ENCODE assay signal across 26 mouse cellular contexts in genomic region chr1:182699392-182700347, GRCm38 (mm10). TPM values are rescaled to one million over a fixed set of nuclear protein-coding genes. Genes with fewer than 3 reads are reported as not detected.
DNase-seq lines count a peak whose midpoint lies in the region; ATAC-seq and TF ChIP-seq lines count a peak whose summit lies in the region.
"Had no signal": no experiment of that assay in that cellular context is flagged by ENCODE, and none has a peak within 500 bp of the region (broad histone marks: within the 10 kb centered on the region; RNA-seq: fewer than 3 reads in every experiment).

No protein-coding gene starts in this region.

- peaks cover 9% of the 10 kb centered on the region; the same call in 1 of the 2 replicates for H3K4me1 ChIP-seq in heart, embryonic 12.5 days (replicated peaks)
- no peaks in the 10 kb centered on the region; the same call in 1 of the 2 replicates for H3K4me1 ChIP-seq in heart, embryonic 11.5 days (ENCODE audit: control insufficient read depth, insufficient read depth, low read length)
- peaks cover 5% of the 10 kb centered on the region for H3K4me1 ChIP-seq in hindbrain, embryonic 12.5 days
- peaks cover 7% of the 10 kb centered on the region; the same call in 1 of the 2 replicates for H3K4me1 ChIP-seq in midbrain, embryonic 16.5 days (ENCODE audit: control insufficient read depth, insufficient read depth, low read length)
- H3K4me1 ChIP-seq: limb, embryonic 15.5 days; liver, embryonic 15.5 days had no signal

- TF ChIP-seq CTCF in brain, embryonic 14.5 days (IDR thresholded peaks at IDR 0.05; ENCODE audit: borderline replicate concordance, extremely low read depth, insufficient read depth, insufficient read length): no peak

- peak; percentile 55 for DNase-seq in brain, embryonic 14.5 days (ENCODE audit: low read depth)
- no peak for DNase-seq in layer of hippocampus, postnatal 10 days (ENCODE audit: low spot score in 2 of 2)
- no peak for DNase-seq in adipocyte (ENCODE audit: low spot score)
- DNase-seq: B cell, adult 2 months; cerebellum, adult 9-10 months; heart, adult 11 months; heart, postnatal 36 days; right cerebral cortex, postnatal 4 days; thymus, adult 2 months had no signal

- no peaks in the 10 kb centered on the region for H3K9me3 ChIP-seq in heart, embryonic 12.5 days (replicated peaks)
- no peaks in the 10 kb centered on the region for H3K9me3 ChIP-seq in heart, embryonic 11.5 days (replicated peaks; ENCODE audit: control insufficient read depth, low read length)
- no peaks in the 10 kb centered on the region for H3K9me3 ChIP-seq in hindbrain, embryonic 12.5 days (replicated peaks)
- H3K9me3 ChIP-seq in midbrain, embryonic 16.5 days (replicated peaks; ENCODE audit: control insufficient read depth, low read length, poor library complexity, severe bottlenecking): no peaks in the 10 kb centered on the region
- H3K9me3 ChIP-seq: kidney, embryonic 15.5 days; limb, embryonic 15.5 days; liver, embryonic 15.5 days had no signal

- H3K27ac ChIP-seq in heart, embryonic 12.5 days (ENCODE audit: poor library complexity, severe bottlenecking): no peak overlapping the region
- no peak overlapping the region for H3K27ac ChIP-seq in heart, embryonic 11.5 days (ENCODE audit: low read depth, low read length)
- peak overlapping the region; percentile 18; the same call in 1 of the 2 replicates for H3K27ac ChIP-seq in hindbrain, embryonic 12.5 days
- peak overlapping the region; percentile 66 for H3K27ac ChIP-seq in midbrain, embryonic 16.5 days (ENCODE audit: low read length)
- H3K27ac ChIP-seq: kidney, embryonic 15.5 days; limb, embryonic 15.5 days; liver, embryonic 15.5 days had no signal

- H3K9ac ChIP-seq in heart, embryonic 12.5 days: 0 out of 2 replicates have a peak overlapping the region, but pooled peaks have one; percentile 1
- no peak overlapping the region for H3K9ac ChIP-seq in heart, embryonic 11.5 days (ENCODE audit: low read depth, low read length)
- no peak overlapping the region for H3K9ac ChIP-seq in hindbrain, embryonic 12.5 days
- no peak overlapping the region for H3K9ac ChIP-seq in midbrain, embryonic 16.5 days (ENCODE audit: low read depth, low read length)
- H3K9ac ChIP-seq: kidney, embryonic 15.5 days; limb, embryonic 15.5 days; liver, embryonic 15.5 days had no signal

- no peaks in the 10 kb centered on the region for H3K27me3 ChIP-seq in heart, embryonic 12.5 days (replicated peaks)
- no peaks in the 10 kb centered on the region for H3K27me3 ChIP-seq in heart, embryonic 11.5 days (ENCODE audit: control insufficient read depth, insufficient read depth, low read length)
- no peaks in the 10 kb centered on the region for H3K27me3 ChIP-seq in hindbrain, embryonic 12.5 days
- no peaks in the 10 kb centered on the region for H3K27me3 ChIP-seq in midbrain, embryonic 16.5 days (ENCODE audit: control insufficient read depth, insufficient read depth, low read depth, low read length)
- H3K27me3 ChIP-seq: kidney, embryonic 15.5 days; limb, embryonic 15.5 days; liver, embryonic 15.5 days had no signal

- WGBS in heart, embryonic 12.5 days: 52% methylated on average over 9 of the region's 9 CpGs
- 48% methylated on average over 9 of the region's 9 CpGs for WGBS in heart, embryonic 11.5 days (ENCODE audit: insufficient replicate concordance)
- WGBS in hindbrain, embryonic 12.5 days: 63% methylated on average over 9 of the region's 9 CpGs
- 32% methylated on average over 9 of the region's 9 CpGs for WGBS in midbrain, embryonic 16.5 days

- no peak for TF ChIP-seq POLR2A in brain, embryonic 14.5 days (IDR thresholded peaks at IDR 0.05; ENCODE audit: borderline replicate concordance, extremely low read depth, insufficient read depth, insufficient read length, poor library complexity, severe bottlenecking)

- no peak overlapping the region for H3K4me2 ChIP-seq in heart, embryonic 12.5 days
- H3K4me2 ChIP-seq in heart, embryonic 11.5 days: no peak overlapping the region
- no peak overlapping the region for H3K4me2 ChIP-seq in hindbrain, embryonic 12.5 days (replicated peaks)
- H3K4me2 ChIP-seq in midbrain, embryonic 16.5 days (ENCODE audit: low read length): no peak overlapping the region
- H3K4me2 ChIP-seq: kidney, embryonic 15.5 days; limb, embryonic 15.5 days; liver, embryonic 15.5 days had no signal

- ATAC-seq in heart, embryonic 12.5 days (ENCODE audit: insufficient number of reproducible peaks, low FRiP score): no peak
- ATAC-seq in heart, embryonic 11.5 days (replicated peaks; ENCODE audit: insufficient number of reproducible peaks, low FRiP score, low TSS enrichment): no peak
- peak; percentile 63; the same call in 1 of the 2 replicates for ATAC-seq in hindbrain, embryonic 12.5 days (ENCODE audit: low FRiP score)
- ATAC-seq in midbrain, embryonic 16.5 days: peak; percentile 42; the same call in 1 of the 2 replicates
- ATAC-seq: intestine, postnatal 0 days had no signal

- H3K4me3 ChIP-seq in heart, embryonic 12.5 days: no peak overlapping the region
- H3K4me3 ChIP-seq in heart, embryonic 11.5 days (ENCODE audit: low read depth, low read length): no peak overlapping the region
- H3K4me3 ChIP-seq in hindbrain, embryonic 12.5 days: no peak overlapping the region
- no peak overlapping the region for H3K4me3 ChIP-seq in midbrain, embryonic 16.5 days (ENCODE audit: low read depth, low read length)
- H3K4me3 ChIP-seq: kidney, embryonic 15.5 days; limb, embryonic 15.5 days; liver, embryonic 15.5 days had no signal

- no peaks in the 10 kb centered on the region for H3K36me3 ChIP-seq in heart, embryonic 12.5 days
- H3K36me3 ChIP-seq in heart, embryonic 11.5 days (ENCODE audit: control insufficient read depth, insufficient read depth, low read length): no peaks in the 10 kb centered on the region
- no peaks in the 10 kb centered on the region for H3K36me3 ChIP-seq in hindbrain, embryonic 12.5 days
- H3K36me3 ChIP-seq in midbrain, embryonic 16.5 days (ENCODE audit: control insufficient read depth, insufficient read depth, low read length): no peaks in the 10 kb centered on the region
- H3K36me3 ChIP-seq: kidney, embryonic 15.5 days; limb, embryonic 15.5 days; liver, embryonic 15.5 days had no signal

RNA-seq across cellular contexts. Expression of gene Ccdc185, which starts 49.3 kb away (rescaled TPM):
- not detected in 2 replicates for polyA plus RNA-seq in heart, embryonic 12.5 days (2016; fragmentation: Nextera tagmentation; extraction: Ambion mirVana)
- polyA plus RNA-seq in heart, embryonic 11.5 days (2014; fragmentation: Nextera tagmentation; extraction: Ambion mirVana): not detected in 2 replicates
- polyA plus RNA-seq in brain, embryonic 14.5 days (2012; rRNA removed): not detected in 2 replicates
- not detected in 2 replicates for polyA plus RNA-seq in hindbrain, embryonic 12.5 days (2016; fragmentation: Nextera tagmentation; extraction: Ambion mirVana)
- polyA plus RNA-seq in midbrain, embryonic 16.5 days (2015; fragmentation: Nextera tagmentation; extraction: Ambion mirVana): not detected in 2 replicates
- under 1 TPM in 1 of 2 experiments, not detected in 1; 0.16 TPM for total RNA-seq in layer of hippocampus, postnatal 10 days (2021)
- total RNA-seq: adrenal gland, adult 18-20 months; common myeloid progenitor, adult 5-6 weeks; gastrocnemius, adult 8-10 months; heart, postnatal 36 days; neutrophil, adult 5-6 weeks had no signal
- polyA plus RNA-seq: embryonic facial prominence, embryonic 11.5 days; frontal cortex, adult 2 months; heart, embryonic 14.5 days; intestine, postnatal 0 days; kidney, embryonic 15.5 days; limb, embryonic 15.5 days; liver, embryonic 15.5 days; lung, embryonic 16.5 days; stomach, embryonic 16.5 days; thymus, adult 2 months had no signal

Comparison
In these comparisons a context has a peak if more than half of its experiments do, and no peak if none do; other contexts are left out.
1. ATAC-seq: peak in hindbrain, embryonic 12.5 days (single experiment) and midbrain, embryonic 16.5 days (single experiment); none in heart, embryonic 12.5 days (single experiment) and heart, embryonic 11.5 days (single experiment).
2. H3K27ac ChIP-seq: peak in hindbrain, embryonic 12.5 days (single experiment) and midbrain, embryonic 16.5 days (single experiment); none in heart, embryonic 12.5 days (single experiment) and heart, embryonic 11.5 days (single experiment).